Mouse (Mus musculus) embryo, embryonic 10 days (tissue): ENCODE results near the gene Olfr654.

Experiments
- DNase-seq: peaks from one replicate; pipeline ENCODE4 v3.0.0-alpha.2; 2015; ENCODE audit warnings: low spot score

Olfr654 gene

GRCm38 (mm10) chr7:104586725-104587124, at the start of gene Olfr654:
Gene Olfr654, plus strand, starts transcription at chr7:104587025.
- no peak for DNase-seq

GRCm38 (mm10) chr7:104549833-104550232, 37.0 kb upstream of the Olfr654 start, which contains the start of gene Olfr651:
Gene Olfr651, plus strand, starts transcription at chr7:104550133.
- DNase-seq: no peak

DNA sequence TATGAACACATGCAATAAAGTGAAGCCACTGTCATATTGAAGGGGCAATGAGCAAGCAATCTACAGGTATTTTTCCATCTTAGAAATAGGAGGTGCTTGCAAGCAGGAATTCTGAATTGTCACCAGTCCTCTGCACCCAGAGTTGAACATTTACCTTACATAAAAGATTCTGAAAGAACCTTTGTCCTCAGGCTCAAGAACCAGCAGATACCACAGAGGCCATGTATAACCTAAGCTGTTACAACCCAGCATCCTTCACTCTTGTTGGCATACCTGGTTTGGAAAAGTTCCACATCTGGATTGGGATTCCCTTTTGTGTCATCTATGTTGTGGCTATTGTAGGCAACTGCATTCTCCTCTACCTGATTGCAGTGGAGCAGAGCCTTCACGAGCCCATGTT, 34.1 kb upstream of the Olfr654 start:
- no peak for DNase-seq

DNA sequence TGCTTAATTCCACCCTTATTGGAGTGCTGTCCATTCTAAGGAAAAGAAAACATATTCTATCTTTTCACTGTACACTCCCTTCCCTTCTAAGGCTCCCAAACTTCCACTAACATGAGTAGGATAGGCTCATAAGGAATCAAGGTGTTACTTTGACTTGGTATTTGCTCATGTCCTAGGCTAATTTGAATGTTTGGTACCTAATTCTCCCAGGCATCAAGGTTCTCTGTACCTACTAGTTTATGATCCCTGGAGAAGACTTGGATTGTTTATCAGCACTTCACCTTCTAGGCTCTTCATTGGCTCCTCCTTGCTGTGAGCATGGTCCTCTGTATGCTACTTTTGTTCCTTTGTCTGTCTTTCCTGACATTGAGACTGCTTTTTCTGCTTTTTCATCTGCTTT, 26.2 kb upstream of the Olfr654 start, which contains the start of gene Olfr652:
Gene Olfr652, plus strand, starts transcription at position 301 of the 400 bp plus-strand sequence.
- DNase-seq: no peak

- DNase-seq: no peak
Observed at GRCm38 (mm10) chr7:104577014-104577413, 9.8 kb upstream of the Olfr654 start, which contains the start of gene Olfr653. Gene Olfr653, plus strand, starts transcription at chr7:104577314.

GRCm38 (mm10) chr7:104580846-104581245, 6.0 kb upstream of the Olfr654 start:
- no peak for DNase-seq

DNA sequence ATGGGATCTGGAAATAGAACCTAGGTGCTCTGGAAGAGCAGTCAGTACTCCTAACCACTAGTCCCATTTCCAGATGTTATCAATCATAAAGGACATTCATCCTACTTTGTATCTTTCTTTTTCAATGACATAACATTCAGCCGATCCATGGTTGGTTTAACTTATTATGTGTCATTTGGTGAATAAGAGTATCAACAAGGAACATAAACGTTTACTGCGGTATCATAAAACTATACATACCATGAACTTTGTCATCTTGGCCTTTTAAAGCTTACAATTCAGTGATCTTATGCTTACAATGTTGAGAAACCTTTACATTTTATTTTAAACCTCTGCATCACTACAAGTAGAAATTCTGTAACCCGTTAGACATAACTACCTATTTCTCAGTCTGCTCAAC, 5.4 kb upstream of the Olfr654 start:
- no peak for DNase-seq

DNA sequence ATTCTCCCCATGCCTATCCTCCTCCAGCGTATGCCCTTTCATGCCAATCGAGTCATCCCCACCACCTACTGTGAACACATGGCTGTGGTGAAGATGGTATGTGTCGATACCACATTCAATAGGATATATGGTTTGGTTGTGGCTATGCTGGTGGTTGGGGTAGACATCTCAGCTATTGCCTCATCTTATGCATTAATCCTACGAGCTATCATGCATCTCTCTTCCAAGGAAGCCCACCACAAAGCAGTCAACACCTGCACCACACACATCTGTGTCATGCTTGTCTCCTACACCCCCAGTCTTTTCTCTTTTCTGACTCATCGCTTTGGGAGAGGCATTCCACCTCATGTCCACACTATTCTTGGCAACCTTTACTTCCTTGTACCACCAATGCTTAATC, 1.4 kb downstream of the Olfr654 start:
- no peak for DNase-seq

DNA sequence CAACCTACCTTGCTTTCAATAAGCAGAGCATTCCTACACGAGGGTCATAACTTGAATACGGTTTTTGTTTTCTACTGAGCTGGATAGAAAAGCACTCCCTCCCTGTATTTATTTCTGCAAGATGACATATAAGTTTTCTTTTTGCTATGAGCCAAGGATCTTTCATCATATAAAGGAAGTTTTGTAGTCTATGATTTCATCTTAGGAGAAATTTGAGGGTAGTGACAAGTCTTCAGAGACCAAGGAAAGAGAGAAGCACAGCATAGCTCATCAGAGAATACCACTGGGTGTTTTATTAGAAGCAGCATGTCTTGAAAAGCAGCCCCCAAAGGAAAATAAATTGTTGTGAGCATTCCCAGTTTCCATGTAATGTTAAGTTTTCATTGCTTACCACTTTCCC, 14.9 kb downstream of the Olfr654 start, which contains the start of gene Olfr655:
Gene Olfr655, minus strand, starts transcription at position 101 of the 400 bp plus-strand sequence.
- no peak for DNase-seq

GRCm38 (mm10) chr7:104603173-104603572, 16.3 kb downstream of the Olfr654 start:
- DNase-seq: peak; percentile 78

DNA sequence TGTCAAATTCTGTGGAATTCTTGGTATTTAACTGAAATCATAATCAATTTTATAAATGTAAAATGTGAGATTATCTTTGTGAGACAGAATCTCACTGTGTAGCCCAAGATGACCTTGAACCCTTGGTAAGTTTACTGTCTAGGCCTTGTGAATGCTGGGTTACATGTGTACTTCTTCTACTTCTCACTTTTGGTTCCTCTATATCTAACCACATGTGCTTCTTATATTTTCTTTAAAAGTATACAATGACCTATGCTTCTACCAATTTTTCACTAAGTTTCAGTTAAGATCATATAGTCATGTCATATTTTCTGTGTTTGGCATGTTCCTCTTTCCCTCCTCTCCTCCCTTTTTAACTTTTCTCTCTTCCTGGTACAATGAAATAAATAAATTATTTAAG, 17.9 kb downstream of the Olfr654 start:
- DNase-seq: no peak

DNA sequence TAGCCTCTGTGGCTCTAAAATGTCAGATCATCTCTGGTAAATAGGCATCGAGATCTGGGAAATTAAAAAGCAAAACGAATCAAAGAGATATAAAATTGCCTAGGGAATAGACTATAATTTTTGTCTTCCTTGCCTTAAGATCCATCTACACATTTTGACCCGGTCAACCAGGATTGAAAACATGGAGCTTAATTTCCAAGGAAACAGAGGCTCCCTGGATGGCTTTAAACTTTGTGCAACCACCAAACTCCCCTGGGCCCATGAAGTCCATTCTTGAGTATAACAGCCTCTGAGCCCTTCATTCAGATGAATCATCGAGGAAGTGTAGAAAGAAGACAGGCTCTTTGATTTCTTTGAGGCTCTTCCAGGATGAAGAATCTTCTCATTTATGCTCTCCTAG, 26.8 kb downstream of the Olfr654 start, which contains the start of gene Olfr656:
Gene Olfr656, plus strand, starts transcription at position 301 of the 400 bp plus-strand sequence.
- no peak for DNase-seq

- no peak for DNase-seq
Observed at GRCm38 (mm10) chr7:104624494-104624893, 37.7 kb downstream of the Olfr654 start, which contains the start of gene Olfr657. Gene Olfr657, plus strand, starts transcription at chr7:104624794.
